Mouse (Mus musculus) small intestine, adult 2 months (tissue): ENCODE data around the gene 4932438A13Rik.

Experiments used
- CTCF ChIP-seq: fragments of 200-500 bp; IDR thresholded peaks from 2 replicates; pipeline ENCODE4 v1.5.1; 2012; ENCODE audit warnings: low read depth, mild to moderate bottlenecking, control low read depth, inconsistent platforms, low read length, moderate library complexity, mixed read lengths; ENCODE audit not compliant: insufficient replicate concordance, insufficient read length; ENCODE audit errors: extremely low read depth
- POLR2A ChIP-seq: fragments of 200-500 bp; IDR thresholded peaks from 2 replicates; pipeline ENCODE4 v1.6.1; 2012; ENCODE audit warnings: low read depth, mild to moderate bottlenecking, control low read depth, inconsistent platforms, low read length, moderate library complexity

DNA sequence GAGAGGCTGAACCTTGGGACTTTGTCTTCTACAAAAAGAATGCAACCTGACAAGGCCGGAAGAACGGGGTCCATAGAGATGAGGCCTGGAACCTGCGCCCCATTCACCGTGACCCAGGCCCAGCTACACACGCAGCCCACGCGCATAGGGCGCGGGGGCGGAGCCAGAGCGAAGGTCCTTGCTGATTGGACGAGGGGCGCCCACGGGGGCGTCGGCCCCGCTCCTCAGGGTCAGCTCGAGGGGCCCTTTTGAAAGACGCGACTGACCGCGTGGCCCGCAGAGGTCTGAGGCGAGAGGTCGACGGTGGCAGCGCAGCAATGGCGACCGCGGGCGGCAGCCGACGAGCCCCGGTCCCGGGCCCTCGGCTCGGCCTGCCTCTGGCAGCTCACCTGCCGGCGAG, 200.5 kb downstream of the 4932438A13Rik start, which contains the start of gene Adad1:
- TF ChIP-seq POLR2A (no peak), CTCF (no peak)
